Mouse (Mus musculus) megakaryocyte, embryonic 14.5 days (primary cell): Measurements from ENCODE around the gene Atp8a2.

Source experiments
- FLI1 ChIP-seq: IDR thresholded peaks from 2 replicates; pipeline ENCODE4 v1.6.1; 2012; ENCODE audit warnings: low read length, inconsistent platforms, mixed read lengths
- GATA1 ChIP-seq: IDR thresholded peaks from 3 replicates; pipeline ENCODE4 v1.6.1; 2012; ENCODE audit warnings: mixed read lengths, low read length, inconsistent platforms, borderline replicate concordance

- TF ChIP-seq GATA1 (no peak), FLI1 (no peak)
Observed at GRCm38 (mm10) chr14:59750005-59750404, 447.0 kb downstream of the Atp8a2 start.
